Mouse (Mus musculus): ENCODE results near the gene Slc4a3.

Slc4a3 gene

DNA sequence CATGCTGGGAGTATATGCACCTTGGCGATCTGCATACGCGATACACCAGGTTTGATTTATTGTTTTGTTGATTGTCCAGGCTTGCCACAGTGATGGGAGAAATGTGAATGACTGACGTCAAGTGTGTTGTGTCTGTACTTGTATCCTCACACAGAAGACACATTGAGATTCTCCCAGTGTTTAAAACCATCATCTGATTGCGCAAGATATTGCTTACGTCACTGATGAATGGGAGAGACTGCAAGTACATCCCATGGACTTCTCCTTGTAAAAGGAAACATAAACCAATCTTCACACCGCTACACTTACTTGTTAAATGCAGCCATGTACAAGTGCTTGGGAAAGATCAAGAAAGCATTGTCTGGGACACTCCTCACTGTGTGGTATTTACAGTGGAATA lies 62.2 kb downstream of the Slc4a3 start:
- DNase-seq, result no peak

DNA sequence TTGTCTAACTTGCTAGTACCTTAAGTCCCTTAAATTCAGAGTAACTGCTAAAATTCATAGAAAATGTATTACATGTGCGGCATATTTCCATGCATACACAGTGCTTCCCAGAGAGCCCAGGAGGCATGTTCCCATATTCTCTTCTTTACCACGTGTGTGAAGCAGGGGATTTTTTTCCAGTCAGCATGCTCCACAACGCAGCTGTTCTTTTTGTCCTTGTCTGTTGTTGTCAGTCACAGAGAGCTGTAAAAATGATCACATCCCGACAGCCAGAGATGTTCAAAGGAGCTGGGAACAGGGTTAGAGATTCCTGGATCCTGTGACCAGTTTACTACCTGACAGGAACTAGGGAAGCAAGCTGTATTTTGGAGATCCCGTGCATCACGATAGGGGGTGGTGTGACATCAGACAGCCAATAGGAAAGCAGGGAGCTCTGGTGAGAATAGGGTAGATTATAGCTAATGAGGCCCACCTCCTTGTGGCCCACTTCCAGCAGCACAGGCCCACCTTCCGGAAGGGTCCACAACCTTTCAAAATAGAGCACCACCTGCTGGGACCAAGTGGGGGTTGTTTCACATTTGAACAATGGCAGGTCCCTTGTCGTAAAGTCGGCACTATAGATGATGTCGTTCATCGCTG lies 62.7 kb downstream of the Slc4a3 start:
- no peak for DNase-seq

DNA sequence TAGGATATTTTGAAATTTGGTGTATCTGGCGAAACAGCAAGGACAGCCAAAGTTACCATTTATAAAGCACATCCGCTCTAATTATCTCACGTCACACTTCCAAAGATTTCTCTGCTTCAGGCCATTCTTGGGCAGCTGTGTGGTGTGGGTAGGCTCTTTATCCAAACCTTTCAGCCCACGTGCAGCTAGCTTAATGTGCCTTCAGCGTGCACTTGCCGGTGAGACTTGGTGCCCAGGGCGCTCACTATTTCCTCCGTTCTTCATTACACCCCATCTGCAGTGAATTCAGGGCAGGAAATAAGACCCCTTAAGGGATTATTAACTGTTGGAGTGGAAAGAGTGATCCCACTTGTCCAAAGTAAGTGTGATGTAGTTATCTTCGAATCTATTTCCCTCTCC lies 63.2 kb downstream of the Slc4a3 start:
- DNase-seq, result no peak

DNA sequence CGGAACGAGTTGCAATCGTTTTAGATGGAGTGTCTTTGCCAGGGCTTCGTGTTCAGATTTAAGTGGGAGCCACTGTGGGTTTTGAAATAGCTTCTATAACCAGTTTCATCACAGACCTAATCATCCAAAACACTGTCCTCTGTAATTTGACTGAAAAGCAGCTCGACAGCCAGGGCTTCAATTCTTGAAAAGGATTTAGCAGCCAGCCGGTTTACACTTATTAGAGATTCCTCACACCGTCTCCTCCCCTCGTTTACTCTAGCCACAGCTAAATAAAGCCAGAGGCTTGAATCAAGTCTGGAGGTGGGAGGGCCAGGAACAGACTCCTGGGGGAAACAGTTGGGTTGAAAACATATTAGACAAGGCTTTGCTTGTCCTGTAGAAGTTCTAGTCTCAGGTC lies 64.5 kb downstream of the Slc4a3 start:
- DNase-seq, result no peak
